Mouse (Mus musculus): ENCODE data around the gene Sbk1. TPM values are rescaled to one million over a fixed set of nuclear protein-coding genes. Genes with fewer than 3 reads are reported as not detected.
"Not testable (repeated sequence)": the region's sequence is repeated elsewhere in the genome, so short reads cannot be mapped to it uniquely, and the experiment has no call there.

Sbk1 gene
- polyA plus RNA-seq, 1 experiment, result 29.2 TPM

GRCm38 (mm10) chr7:126324791-126325190 lies 52.4 kb downstream of the Sbk1 start:
- H3K4me3 ChIP-seq (ENCODE audit: insufficient read depth, low read depth, low read length), result no peak overlapping the region
- 35% methylated on average over 3 of the region's 3 CpGs for WGBS

GRCm38 (mm10) chr7:126325576-126326273 lies 53.3 kb downstream of the Sbk1 start:
- peak; percentile 7 for DNase-seq
- H3K4me3 ChIP-seq (ENCODE audit: insufficient read depth, low read depth, low read length); H3K4me1 ChIP-seq (ENCODE audit: control insufficient read depth, insufficient read depth, low read length); H3K36me3 ChIP-seq (ENCODE audit: control insufficient read depth, insufficient read depth, low read length); H3K27me3 ChIP-seq (replicated peaks; ENCODE audit: control insufficient read depth, insufficient read depth, low read length); H3K27ac ChIP-seq (ENCODE audit: insufficient read depth, low read depth, low read length): not testable (repeated sequence)
- 24% methylated on average over 9 of the region's 9 CpGs for WGBS

More at GRCm38 (mm10) chr7:126324791-126325190, 52.4 kb downstream of the Sbk1 start:
- TF ChIP-seq POLR2A (IDR thresholded peaks at IDR 0.05; ENCODE audit: low read depth, low read length) (no peak), CTCF (conservative IDR thresholded peaks at IDR 0.05; ENCODE audit: insufficient read depth, insufficient read length, low read depth, low read length) (no peak)
- no peak for DNase-seq
- Histone ChIP-seq H3K36me3 (ENCODE audit: control insufficient read depth, insufficient read depth, low read length) (no peaks in the 10 kb centered on the region), H3K4me1 (ENCODE audit: control insufficient read depth, insufficient read depth, low read length) (no peaks in the 10 kb centered on the region), H3K27ac (ENCODE audit: insufficient read depth, low read depth, low read length) (no peak overlapping the region), H3K27me3 (replicated peaks; ENCODE audit: control insufficient read depth, insufficient read depth, low read length) (no peaks in the 10 kb centered on the region)

GRCm38 (mm10) chr7:126328848-126329247 lies 56.4 kb downstream of the Sbk1 start:
- H3K4me1 ChIP-seq (ENCODE audit: control insufficient read depth, insufficient read depth, low read length); H3K27ac ChIP-seq (ENCODE audit: insufficient read depth, low read depth, low read length); H3K27me3 ChIP-seq (replicated peaks; ENCODE audit: control insufficient read depth, insufficient read depth, low read length); H3K36me3 ChIP-seq (ENCODE audit: control insufficient read depth, insufficient read depth, low read length); DNase-seq; H3K4me3 ChIP-seq (ENCODE audit: insufficient read depth, low read depth, low read length): not testable (repeated sequence)
- 84% methylated on average over 5 of the region's 6 CpGs for WGBS

- no peaks in the 10 kb centered on the region for H3K27me3 ChIP-seq (replicated peaks; ENCODE audit: control insufficient read depth, insufficient read depth, low read length)
- 82% methylated on average over 9 of the region's 9 CpGs for WGBS
- no peaks in the 10 kb centered on the region for H3K4me1 ChIP-seq (ENCODE audit: control insufficient read depth, insufficient read depth, low read length)
- H3K36me3 ChIP-seq (ENCODE audit: control insufficient read depth, insufficient read depth, low read length), result no peaks in the 10 kb centered on the region
- no peak overlapping the region for H3K4me3 ChIP-seq (ENCODE audit: insufficient read depth, low read depth, low read length)
- no peak for DNase-seq
- no peak overlapping the region for H3K27ac ChIP-seq (ENCODE audit: insufficient read depth, low read depth, low read length)
- TF ChIP-seq POLR2A (IDR thresholded peaks at IDR 0.05; ENCODE audit: low read depth, low read length) (no peak), CTCF (conservative IDR thresholded peaks at IDR 0.05; ENCODE audit: insufficient read depth, insufficient read length, low read depth, low read length) (no peak)
These were observed 57.7 kb downstream of the Sbk1 start for GRCm38 (mm10) chr7:126329907-126330645.

- no peaks in the 10 kb centered on the region for H3K36me3 ChIP-seq (ENCODE audit: control insufficient read depth, insufficient read depth, low read length)
- 49% methylated on average over 2 of the region's 2 CpGs for WGBS
- H3K4me3 ChIP-seq (ENCODE audit: insufficient read depth, low read depth, low read length), result no peak overlapping the region
- no peak for DNase-seq
- TF ChIP-seq CTCF (conservative IDR thresholded peaks at IDR 0.05; ENCODE audit: insufficient read depth, insufficient read length, low read depth, low read length) (no peak), POLR2A (IDR thresholded peaks at IDR 0.05; ENCODE audit: low read depth, low read length) (no peak)
- no peaks in the 10 kb centered on the region for H3K4me1 ChIP-seq (ENCODE audit: control insufficient read depth, insufficient read depth, low read length)
- H3K27ac ChIP-seq (ENCODE audit: insufficient read depth, low read depth, low read length), result no peak overlapping the region
- H3K27me3 ChIP-seq (replicated peaks; ENCODE audit: control insufficient read depth, insufficient read depth, low read length), result no peaks in the 10 kb centered on the region
These were observed 58.3 kb downstream of the Sbk1 start for GRCm38 (mm10) chr7:126330693-126331092.

GRCm38 (mm10) chr7:126332691-126333090 lies 60.3 kb downstream of the Sbk1 start:
- no peak for DNase-seq
- H3K36me3 ChIP-seq (ENCODE audit: control insufficient read depth, insufficient read depth, low read length), result no peaks in the 10 kb centered on the region
- no peaks in the 10 kb centered on the region for H3K27me3 ChIP-seq (replicated peaks; ENCODE audit: control insufficient read depth, insufficient read depth, low read length)
- no peaks in the 10 kb centered on the region for H3K4me1 ChIP-seq (ENCODE audit: control insufficient read depth, insufficient read depth, low read length)
- H3K4me3 ChIP-seq (ENCODE audit: insufficient read depth, low read depth, low read length), result no peak overlapping the region
- TF ChIP-seq POLR2A (IDR thresholded peaks at IDR 0.05; ENCODE audit: low read depth, low read length), result no peak
- TF ChIP-seq CTCF (conservative IDR thresholded peaks at IDR 0.05; ENCODE audit: insufficient read depth, insufficient read length, low read depth, low read length), result no peak
- H3K27ac ChIP-seq (ENCODE audit: insufficient read depth, low read depth, low read length), result no peak overlapping the region
- WGBS, result 73% methylated on average over 3 of the region's 3 CpGs

GRCm38 (mm10) chr7:126335556-126335955 lies 63.1 kb downstream of the Sbk1 start:
- TF ChIP-seq POLR2A (IDR thresholded peaks at IDR 0.05; ENCODE audit: low read depth, low read length) (no peak), CTCF (conservative IDR thresholded peaks at IDR 0.05; ENCODE audit: insufficient read depth, insufficient read length, low read depth, low read length) (peak; percentile 32; the same call in 1 of the 2 replicates)
- Histone ChIP-seq H3K27me3 (replicated peaks; ENCODE audit: control insufficient read depth, insufficient read depth, low read length) (no peaks in the 10 kb centered on the region), H3K27ac (ENCODE audit: insufficient read depth, low read depth, low read length) (no peak overlapping the region), H3K4me1 (ENCODE audit: control insufficient read depth, insufficient read depth, low read length) (0 out of 2 replicates have a peak, but pooled peaks cover 3% of the 10 kb centered on the region), H3K36me3 (ENCODE audit: control insufficient read depth, insufficient read depth, low read length) (no peaks in the 10 kb centered on the region), H3K4me3 (ENCODE audit: insufficient read depth, low read depth, low read length) (no peak overlapping the region)
- 95% methylated on average over 1 of the region's 1 CpGs for WGBS
- no peak for DNase-seq
